Mouse (Mus musculus): Measurements from ENCODE around the gene Cd5.

GRCm38 (mm10) chr19:10772866-10773265, 34.1 kb upstream of the Cd5 start:
- TF ChIP-seq CTCF (IDR thresholded peaks at IDR 0.05; ENCODE audit: low read depth, low read length) (no peak), POLR2A (IDR thresholded peaks at IDR 0.05; ENCODE audit: extremely low read depth, insufficient read depth, low read length) (no peak)
